Mouse (Mus musculus): Measurements from ENCODE around the gene Erf.

Erf gene

GRCm38 (mm10) chr7:25238829-25239623, 11.5 kb downstream of the Erf start:
- peak; percentile 47 to 83 for DNase-seq (ENCODE audit: low spot score in 2 of 2)

GRCm38 (mm10) chr7:25238015-25238706, 12.4 kb downstream of the Erf start:
- DNase-seq (ENCODE audit: low spot score in 2 of 2), result peak; percentile 81 to 92

GRCm38 (mm10) chr7:25237249-25238014, 13.1 kb downstream of the Erf start, which contains the start of gene Gsk3a:
TSS of gene Gsk3a (minus strand) at chr7:25237851.
- peak; percentile 95 to 97 for DNase-seq (ENCODE audit: low spot score in 2 of 2)

GRCm38 (mm10) chr7:25235526-25235925, 15.0 kb downstream of the Erf start:
- no peak for DNase-seq (ENCODE audit: low spot score in 2 of 2)

- no peak for DNase-seq (ENCODE audit: low spot score in 2 of 2)
These were observed 17.5 kb downstream of the Erf start for GRCm38 (mm10) chr7:25233061-25233460.

- DNase-seq (ENCODE audit: low spot score in 2 of 2), result no peak
These were observed 18.4 kb downstream of the Erf start for GRCm38 (mm10) chr7:25232101-25232648.

- no peak for DNase-seq (ENCODE audit: low spot score in 2 of 2)
These were observed 19.8 kb downstream of the Erf start for GRCm38 (mm10) chr7:25230690-25231285.

- no peak for DNase-seq (ENCODE audit: low spot score in 2 of 2)
These were observed 22.8 kb downstream of the Erf start for GRCm38 (mm10) chr7:25227523-25228300.

- no peak for DNase-seq (ENCODE audit: low spot score in 2 of 2)
These were observed 28.1 kb downstream of the Erf start for GRCm38 (mm10) chr7:25222275-25222967.

- DNase-seq (ENCODE audit: low spot score in 2 of 2), result peak; percentile 94 to 98
These were observed 29.3 kb downstream of the Erf start, which contains the start of gene Zfp526 for GRCm38 (mm10) chr7:25221102-25221883. TSS of gene Zfp526 (plus strand) at chr7:25221425.

- DNase-seq (ENCODE audit: low spot score in 2 of 2), result no peak
These were observed 30.0 kb downstream of the Erf start, which contains the start of gene Dedd2 for GRCm38 (mm10) chr7:25220457-25221101. TSS of gene Dedd2 (minus strand) at chr7:25220615.

- DNase-seq (ENCODE audit: low spot score in 2 of 2), result peak; percentile 91 to 95
These were observed 30.7 kb downstream of the Erf start for GRCm38 (mm10) chr7:25219756-25220456.

- no peak for DNase-seq (ENCODE audit: low spot score in 2 of 2)
These were observed 31.2 kb downstream of the Erf start for GRCm38 (mm10) chr7:25219416-25219750.

- peak in 1 of 2 experiments; percentile 58 for DNase-seq (ENCODE audit: low spot score in 2 of 2)
These were observed 31.7 kb downstream of the Erf start for GRCm38 (mm10) chr7:25218705-25219415.

- DNase-seq (ENCODE audit: low spot score in 2 of 2), result no peak
These were observed 32.7 kb downstream of the Erf start for GRCm38 (mm10) chr7:25217653-25218395.

- DNase-seq (ENCODE audit: low spot score in 2 of 2), result no peak
These were observed 36.4 kb downstream of the Erf start for GRCm38 (mm10) chr7:25214172-25214571.

GRCm38 (mm10) chr7:25213099-25213498, 37.5 kb downstream of the Erf start:
- no peak for DNase-seq (ENCODE audit: low spot score in 2 of 2)

Measured in urinary bladder, adult 18-20 months (tissue).